Mouse (Mus musculus): ENCODE measurements around the gene Zcchc14. TPM values are rescaled to one million over a fixed set of nuclear protein-coding genes. Genes with fewer than 3 reads are reported as not detected.
A peak's percentile ranks its signal among the peaks of the same experiment; 100 is the strongest.

Gene Zcchc14
- polyA plus RNA-seq, 2 experiments: 22.4 to 37.9 TPM

GRCm38 (mm10) chr8:121654131-121654530 is 1.4 kb upstream of the Zcchc14 start:
- ATAC-seq (ENCODE audit: low FRiP score, low read depth): no peak

GRCm38 (mm10) chr8:121653340-121654019 is 779 bp upstream of the Zcchc14 start:
- Histone ChIP-seq H3K4me3 (replicated peaks; ENCODE audit: low read length) (peak overlapping the region; percentile 77), H3K27me3 (ENCODE audit: control insufficient read depth, insufficient read depth, low read length) (no peaks in the 10 kb centered on the region), H3K4me2 (replicated peaks; ENCODE audit: low read depth, low read length, severe bottlenecking) (peak overlapping the region; percentile 96), H3K4me1 (ENCODE audit: control insufficient read depth, insufficient read depth, low read length) (peaks cover 30% of the 10 kb centered on the region), H3K9me3 (ENCODE audit: control insufficient read depth, low read length) (no peaks in the 10 kb centered on the region), H3K36me3 (ENCODE audit: control insufficient read depth, insufficient read depth, low read length) (peaks cover 3% of the 10 kb centered on the region; the same call in 1 of the 2 replicates), H3K27ac (replicated peaks; ENCODE audit: low read depth, low read length) (peak overlapping the region; percentile 92), H3K9ac (ENCODE audit: low read depth, low read length, severe bottlenecking) (peak overlapping the region; percentile 87)
- no peak for TF ChIP-seq POLR2A (IDR thresholded peaks at IDR 0.05; ENCODE audit: borderline replicate concordance, extremely low read depth, insufficient read depth, insufficient read length)
- peak; percentile 32 for DNase-seq (ENCODE audit: low spot score)
- 2% methylated on average over 31 of the region's 31 CpGs for WGBS
- peak; percentile 10; the same call in 1 of the 2 replicates for ATAC-seq (ENCODE audit: low FRiP score, low read depth)

More at GRCm38 (mm10) chr8:121654131-121654530, 1.4 kb upstream of the Zcchc14 start:
- Histone ChIP-seq H3K4me1 (ENCODE audit: control insufficient read depth, insufficient read depth, low read length) (peaks cover 27% of the 10 kb centered on the region), H3K4me2 (replicated peaks; ENCODE audit: low read depth, low read length, severe bottlenecking) (peak overlapping the region; percentile 96), H3K27ac (replicated peaks; ENCODE audit: low read depth, low read length) (no peak overlapping the region), H3K9me3 (ENCODE audit: control insufficient read depth, low read length) (no peaks in the 10 kb centered on the region), H3K36me3 (ENCODE audit: control insufficient read depth, insufficient read depth, low read length) (no peaks in the 10 kb centered on the region), H3K4me3 (replicated peaks; ENCODE audit: low read length) (peak overlapping the region; percentile 77), H3K9ac (ENCODE audit: low read depth, low read length, severe bottlenecking) (peak overlapping the region; percentile 87), H3K27me3 (ENCODE audit: control insufficient read depth, insufficient read depth, low read length) (no peaks in the 10 kb centered on the region)
- WGBS: 81% methylated on average over 4 of the region's 4 CpGs
- no peak for DNase-seq (ENCODE audit: low spot score)
- TF ChIP-seq POLR2A (IDR thresholded peaks at IDR 0.05; ENCODE audit: borderline replicate concordance, extremely low read depth, insufficient read depth, insufficient read length): no peak

- H3K27me3 ChIP-seq (ENCODE audit: control insufficient read depth, insufficient read depth, low read length): no peaks in the 10 kb centered on the region
- peak; percentile 39 for DNase-seq (ENCODE audit: low spot score)
- H3K4me3 ChIP-seq (replicated peaks; ENCODE audit: low read length): peak overlapping the region; percentile 67
- H3K36me3 ChIP-seq (ENCODE audit: control insufficient read depth, insufficient read depth, low read length): peaks cover 3% of the 10 kb centered on the region
- H3K9me3 ChIP-seq (ENCODE audit: control insufficient read depth, low read length): no peaks in the 10 kb centered on the region
- peak overlapping the region; percentile 63 for H3K9ac ChIP-seq (ENCODE audit: low read depth, low read length, severe bottlenecking)
- ATAC-seq (ENCODE audit: low FRiP score, low read depth): no peak
- H3K4me1 ChIP-seq (ENCODE audit: control insufficient read depth, insufficient read depth, low read length): peaks cover 30% of the 10 kb centered on the region
- no peak for TF ChIP-seq POLR2A (IDR thresholded peaks at IDR 0.05; ENCODE audit: borderline replicate concordance, extremely low read depth, insufficient read depth, insufficient read length)
- peak overlapping the region; percentile 99 for H3K4me2 ChIP-seq (replicated peaks; ENCODE audit: low read depth, low read length, severe bottlenecking)
- 0% methylated on average over 14 of the region's 56 CpGs for WGBS
- H3K27ac ChIP-seq (replicated peaks; ENCODE audit: low read depth, low read length): no peak overlapping the region
Measured at GRCm38 (mm10) chr8:121651874-121652361, 783 bp downstream of the Zcchc14 start.

- no peak for TF ChIP-seq POLR2A (IDR thresholded peaks at IDR 0.05; ENCODE audit: borderline replicate concordance, extremely low read depth, insufficient read depth, insufficient read length)
- Histone ChIP-seq H3K27me3 (ENCODE audit: control insufficient read depth, insufficient read depth, low read length) (no peaks in the 10 kb centered on the region), H3K4me3 (replicated peaks; ENCODE audit: low read length) (peak overlapping the region; percentile 67), H3K4me2 (replicated peaks; ENCODE audit: low read depth, low read length, severe bottlenecking) (peak overlapping the region; percentile 99), H3K4me1 (ENCODE audit: control insufficient read depth, insufficient read depth, low read length) (peaks cover 30% of the 10 kb centered on the region), H3K36me3 (ENCODE audit: control insufficient read depth, insufficient read depth, low read length) (peaks cover 3% of the 10 kb centered on the region), H3K9ac (ENCODE audit: low read depth, low read length, severe bottlenecking) (peak overlapping the region; percentile 63), H3K9me3 (ENCODE audit: control insufficient read depth, low read length) (no peaks in the 10 kb centered on the region), H3K27ac (replicated peaks; ENCODE audit: low read depth, low read length) (no peak overlapping the region)
- no peak for DNase-seq (ENCODE audit: low spot score)
- ATAC-seq (ENCODE audit: low FRiP score, low read depth): no peak
- WGBS: 31% methylated on average over 25 of the region's 47 CpGs
Measured at GRCm38 (mm10) chr8:121651308-121651873, 1.3 kb downstream of the Zcchc14 start.

- 65% methylated on average over 20 of the region's 20 CpGs for WGBS
- Histone ChIP-seq H3K36me3 (ENCODE audit: control insufficient read depth, insufficient read depth, low read length) (peaks cover 3% of the 10 kb centered on the region), H3K4me1 (ENCODE audit: control insufficient read depth, insufficient read depth, low read length) (peaks cover 30% of the 10 kb centered on the region), H3K27ac (replicated peaks; ENCODE audit: low read depth, low read length) (no peak overlapping the region), H3K27me3 (ENCODE audit: control insufficient read depth, insufficient read depth, low read length) (no peaks in the 10 kb centered on the region), H3K4me3 (replicated peaks; ENCODE audit: low read length) (peak overlapping the region; percentile 67), H3K9me3 (ENCODE audit: control insufficient read depth, low read length) (no peaks in the 10 kb centered on the region), H3K9ac (ENCODE audit: low read depth, low read length, severe bottlenecking) (peak overlapping the region; percentile 63), H3K4me2 (replicated peaks; ENCODE audit: low read depth, low read length, severe bottlenecking) (peak overlapping the region; percentile 99)
- no peak for DNase-seq (ENCODE audit: low spot score)
- TF ChIP-seq POLR2A (IDR thresholded peaks at IDR 0.05; ENCODE audit: borderline replicate concordance, extremely low read depth, insufficient read depth, insufficient read length): no peak
- ATAC-seq (ENCODE audit: low FRiP score, low read depth): no peak
Measured at GRCm38 (mm10) chr8:121650389-121651307, 2.1 kb downstream of the Zcchc14 start.

Measured in limb, embryonic 14.5 days (tissue).